Mouse (Mus musculus) embryo, embryonic 10 days (tissue): ENCODE results near the gene Sez6.

Source experiments
- DNase-seq: peaks from one replicate; pipeline ENCODE4 v3.0.0-alpha.2; 2015; ENCODE audit warnings: low spot score

Sez6 gene

GRCm38 (mm10) chr11:77930751-77931540, at the start of gene Sez6:
TSS of gene Sez6 (plus strand) at chr11:77930800.
- peak; percentile 89 for DNase-seq

- DNase-seq = peak; percentile 35
Observed at GRCm38 (mm10) chr11:77884524-77885245, 45.9 kb upstream of the Sez6 start.

- peak; percentile 72 for DNase-seq
Observed at GRCm38 (mm10) chr11:77885246-77885575, 45.4 kb upstream of the Sez6 start.

GRCm38 (mm10) chr11:77887373-77887960, 43.1 kb upstream of the Sez6 start:
- DNase-seq = peak; percentile 76

- no peak for DNase-seq
Observed at GRCm38 (mm10) chr11:77888846-77889245, 41.8 kb upstream of the Sez6 start.

- DNase-seq = no peak
Observed at GRCm38 (mm10) chr11:77889484-77889883, 41.1 kb upstream of the Sez6 start.

- DNase-seq = no peak
Observed at GRCm38 (mm10) chr11:77890648-77891258, 39.8 kb upstream of the Sez6 start.

- DNase-seq = no peak
Observed at GRCm38 (mm10) chr11:77892883-77893282, 37.7 kb upstream of the Sez6 start.

GRCm38 (mm10) chr11:77893283-77893682, 37.3 kb upstream of the Sez6 start:
- no peak for DNase-seq

GRCm38 (mm10) chr11:77893787-77894718, 36.5 kb upstream of the Sez6 start, which contains the start of gene Pipox:
TSS of gene Pipox (minus strand) at chr11:77894096.
- peak; percentile 83 for DNase-seq

GRCm38 (mm10) chr11:77894967-77895366, 35.6 kb upstream of the Sez6 start:
- DNase-seq = no peak

GRCm38 (mm10) chr11:77896011-77896410, 34.6 kb upstream of the Sez6 start:
- DNase-seq = no peak

- DNase-seq = no peak
Observed at GRCm38 (mm10) chr11:77896480-77896819, 34.1 kb upstream of the Sez6 start.

- DNase-seq = peak; percentile 48
Observed at GRCm38 (mm10) chr11:77896820-77897805, 33.5 kb upstream of the Sez6 start.

GRCm38 (mm10) chr11:77900187-77900586, 30.4 kb upstream of the Sez6 start:
- DNase-seq = no peak

GRCm38 (mm10) chr11:77900696-77901095, 29.9 kb upstream of the Sez6 start:
- no peak for DNase-seq

- no peak for DNase-seq
Observed at GRCm38 (mm10) chr11:77901366-77901765, 29.2 kb upstream of the Sez6 start.

GRCm38 (mm10) chr11:77901775-77902355, 28.7 kb upstream of the Sez6 start:
- DNase-seq = no peak

- peak; percentile 46 for DNase-seq
Observed at GRCm38 (mm10) chr11:77903761-77904160, 26.8 kb upstream of the Sez6 start.

- no peak for DNase-seq
Observed at GRCm38 (mm10) chr11:77904707-77905106, 25.9 kb upstream of the Sez6 start.
